Mouse (Mus musculus) intestine, embryonic 16.5 days (tissue): ENCODE results near the gene Hyal3. TPM values are rescaled to one million over a fixed set of nuclear protein-coding genes. Genes with fewer than 3 reads are reported as not detected.

Source experiments
- ATAC-seq: fragments of 200-750 bp; cut with Nextera tagmentation; 2 replicates; pipeline ENCODE4 v1.8.0; 2017; ENCODE audit warnings: moderate TSS enrichment, moderate library complexity
- H3K27ac ChIP-seq: fragments of 300-500 bp; sonication (generic); 2 replicates; pipeline ENCODE4 v1.5.1; 2014; ENCODE audit warnings: mild to moderate bottlenecking, low read length
- H3K27me3 ChIP-seq: fragments of 300-500 bp; sonication (generic); replicated peaks from 2 replicates; pipeline ENCODE4 v1.6.1; 2014; ENCODE audit warnings: low read length, control low read depth, mixed read lengths; ENCODE audit not compliant: control insufficient read depth, insufficient read depth
- H3K36me3 ChIP-seq: fragments of 300-500 bp; sonication (generic); 2 replicates; pipeline ENCODE4 v1.6.1; 2014; ENCODE audit warnings: low read length, control low read depth; ENCODE audit not compliant: control insufficient read depth, insufficient read depth
- H3K4me1 ChIP-seq: fragments of 300-500 bp; sonication (generic); 2 replicates; pipeline ENCODE4 v1.6.1; 2014; ENCODE audit warnings: low read length, control low read depth, mixed read lengths; ENCODE audit not compliant: control insufficient read depth, insufficient read depth
- H3K4me2 ChIP-seq: fragments of 300-500 bp; sonication (generic); 2 replicates; pipeline ENCODE4 v1.6.1; 2014; ENCODE audit warnings: low read depth, low read length, control low read depth
- H3K4me3 ChIP-seq: fragments of 300-500 bp; sonication (generic); 2 replicates; pipeline ENCODE4 v1.5.1; 2014; ENCODE audit warnings: mild to moderate bottlenecking, low read length
- H3K9ac ChIP-seq: fragments of 300-500 bp; sonication (generic); 2 replicates; pipeline ENCODE4 v1.6.1; 2014; ENCODE audit warnings: low read depth, low read length
- H3K9me3 ChIP-seq: fragments of 300-500 bp; sonication (generic); 2 replicates; pipeline ENCODE4 v1.6.1; 2016; ENCODE audit warnings: low read length, control low read depth; ENCODE audit not compliant: control insufficient read depth
- WGBS: fragments of 180-500 bp; shearing (Covaris S2); extraction: QIAGEN DNeasy Blood & Tissue Kit; methylation state at CpG from one replicate; pipeline ENCODE4 v1.1.7; 2014; 5-methylcytosine and 5-hydroxymethylcytosine counted together
- polyA plus RNA-seq: library from polyadenylated mRNA; unstranded; fragments of >200 nt; fragmentation: Nextera tagmentation; extraction: Ambion mirVana; gene quantifications from 2 replicates; pipeline ENCODE4 v1.2.1, GENCODE M21; 2015

The Hyal3 gene
- polyA plus RNA-seq: 0.66 and 0.68 TPM in 2 replicates

DNA sequence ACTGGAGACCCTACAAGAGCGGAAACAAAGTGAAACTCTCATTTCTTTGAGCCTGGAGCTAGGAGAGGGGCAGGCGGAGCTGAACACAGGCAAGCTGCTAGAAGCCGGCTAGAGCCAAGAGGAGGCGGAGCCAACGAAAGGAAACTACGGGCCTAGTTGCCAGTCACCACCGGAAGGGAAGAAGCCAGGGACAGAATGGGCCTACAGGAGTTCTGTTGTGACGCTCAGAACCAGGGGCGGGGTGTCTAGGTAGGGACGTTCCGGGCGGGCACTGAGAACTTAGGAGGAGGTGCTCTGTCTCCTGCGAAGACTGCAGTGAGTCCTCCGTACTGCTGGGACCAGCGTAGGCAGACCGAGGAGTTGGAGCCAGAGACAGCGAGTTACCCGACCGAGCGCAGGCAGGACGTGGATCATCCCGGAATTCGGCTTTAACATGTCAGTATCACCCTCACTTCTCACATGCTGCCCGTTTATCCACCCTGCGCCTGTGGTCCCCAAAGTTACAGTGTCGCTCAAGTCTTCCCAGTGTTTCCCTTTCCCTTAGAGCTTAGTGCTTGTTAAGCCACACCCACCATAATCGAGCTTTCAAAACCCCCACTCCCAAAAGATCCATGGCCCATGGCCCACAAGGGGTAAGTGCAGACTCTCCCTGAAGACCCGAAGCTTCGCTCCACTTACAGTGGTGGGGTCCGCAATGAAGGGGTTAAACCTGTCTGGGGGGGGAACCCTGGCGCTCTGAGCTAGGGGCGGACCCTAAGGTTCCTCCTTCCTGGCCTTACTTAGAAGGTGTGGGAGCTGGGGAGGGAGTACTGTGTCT lies at the start of gene Hyal3:
Gene Hyal3 (plus strand): TSS at position 318 of the 817 bp plus-strand sequence.
- no peaks in the 10 kb centered on the region for H3K9me3 ChIP-seq
- ATAC-seq: peak; percentile 71
- no peaks in the 10 kb centered on the region; the same call in 1 of the 2 replicates for H3K36me3 ChIP-seq
- no peaks in the 10 kb centered on the region for H3K27me3 ChIP-seq
- H3K9ac ChIP-seq: peak within 1 kb of the TSS; percentile 86
- peak within 1 kb of the TSS; percentile 86 for H3K4me2 ChIP-seq
- peaks cover 33% of the 10 kb centered on the region for H3K4me1 ChIP-seq
- under 1% methylated on average over 32 of the region's 32 CpGs for WGBS
- H3K27ac ChIP-seq: peak within 1 kb of the TSS; percentile 95
- H3K4me3 ChIP-seq: peak within 1 kb of the TSS; percentile 67

DNA sequence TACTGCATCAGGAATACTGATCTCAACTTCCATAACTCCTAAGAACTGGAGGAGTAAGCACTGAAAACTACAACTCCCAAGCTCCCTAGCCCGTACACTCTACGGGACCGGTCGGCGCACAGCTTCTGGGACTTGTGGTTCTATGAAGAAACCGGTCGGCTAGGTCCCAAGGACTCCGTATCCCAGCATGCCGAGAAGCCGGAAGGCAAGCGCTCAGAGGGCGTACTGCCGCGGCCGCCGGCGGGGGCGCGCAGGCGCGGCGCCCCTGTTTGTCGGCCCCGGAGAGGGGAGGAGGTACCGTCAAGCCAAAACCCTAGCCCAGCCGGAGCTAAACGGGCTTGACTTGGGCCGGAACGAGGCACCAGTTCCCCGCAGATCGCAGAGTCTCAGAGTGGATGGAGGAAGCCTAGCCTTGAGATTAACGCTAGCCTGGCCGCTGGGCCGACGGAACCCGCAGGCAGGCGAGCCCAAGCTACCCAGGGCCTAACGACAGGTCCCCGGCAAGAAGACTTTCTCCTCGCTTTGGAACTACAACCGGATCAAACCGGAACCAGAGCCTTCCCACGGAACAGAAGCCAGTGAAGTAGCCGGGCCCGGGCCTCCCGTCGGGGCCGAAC lies 46.7 kb upstream of the Hyal3 start, which contains the start of gene Tmem115:
Gene Tmem115 (plus strand): TSS at position 155 of the 617 bp plus-strand sequence.
- H3K4me1 ChIP-seq: peaks cover 21% of the 10 kb centered on the region
- H3K4me3 ChIP-seq: peak within 1 kb of the TSS; percentile 82
- H3K27me3 ChIP-seq: no peaks in the 10 kb centered on the region
- H3K4me2 ChIP-seq: peak within 1 kb of the TSS; percentile 80
- no peaks in the 10 kb centered on the region for H3K9me3 ChIP-seq
- WGBS: under 1% methylated on average over 48 of the region's 48 CpGs
- H3K36me3 ChIP-seq: peaks cover 9% of the 10 kb centered on the region; the same call in 1 of the 2 replicates
- peak within 1 kb of the TSS; percentile 83 for H3K27ac ChIP-seq
- peak; percentile 98 for ATAC-seq
- peak within 1 kb of the TSS; percentile 92 for H3K9ac ChIP-seq

DNA sequence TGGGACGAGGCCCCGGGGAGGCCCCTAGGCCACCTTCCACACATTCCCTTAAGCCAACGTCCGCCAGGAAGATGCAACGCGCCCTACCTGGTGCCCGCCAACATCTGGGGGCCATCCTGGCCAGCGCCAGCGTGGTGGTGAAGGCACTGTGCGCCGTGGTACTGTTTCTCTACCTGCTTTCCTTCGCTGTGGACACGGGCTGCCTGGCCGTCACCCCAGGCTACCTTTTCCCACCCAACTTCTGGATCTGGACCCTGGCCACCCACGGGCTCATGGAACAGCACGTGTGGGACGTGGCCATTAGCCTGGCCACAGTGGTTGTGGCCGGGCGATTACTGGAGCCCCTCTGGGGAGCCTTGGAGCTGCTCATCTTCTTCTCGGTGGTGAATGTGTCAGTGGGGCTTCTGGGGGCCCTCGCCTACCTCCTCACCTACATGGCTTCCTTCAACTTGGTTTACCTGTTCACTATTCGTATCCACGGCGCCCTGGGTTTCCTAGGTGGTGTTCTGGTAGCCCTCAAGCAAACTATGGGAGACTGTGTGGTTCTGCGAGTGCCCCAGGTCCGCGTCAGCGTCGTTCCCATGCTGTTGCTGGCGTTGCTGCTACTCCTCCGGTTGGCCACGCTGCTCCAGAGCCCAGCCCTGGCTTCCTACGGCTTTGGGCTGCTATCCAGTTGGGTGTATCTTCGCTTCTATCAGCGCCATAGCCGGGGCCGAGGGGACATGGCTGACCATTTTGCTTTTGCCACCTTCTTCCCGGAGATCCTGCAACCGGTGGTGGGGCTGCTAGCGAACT lies 46.0 kb upstream of the Hyal3 start:
- peak overlapping the region; percentile 80 for H3K4me2 ChIP-seq
- under 1% methylated on average over 40 of the region's 40 CpGs for WGBS
- no peaks in the 10 kb centered on the region for H3K9me3 ChIP-seq
- peaks cover 14% of the 10 kb centered on the region for H3K36me3 ChIP-seq
- no peaks in the 10 kb centered on the region for H3K27me3 ChIP-seq
- peaks cover 21% of the 10 kb centered on the region for H3K4me1 ChIP-seq
- peak overlapping the region; percentile 92 for H3K9ac ChIP-seq
- no peak; the same call in 1 of the 2 replicates for ATAC-seq
- peak overlapping the region; percentile 83 for H3K27ac ChIP-seq
- peak overlapping the region; percentile 82 for H3K4me3 ChIP-seq

DNA sequence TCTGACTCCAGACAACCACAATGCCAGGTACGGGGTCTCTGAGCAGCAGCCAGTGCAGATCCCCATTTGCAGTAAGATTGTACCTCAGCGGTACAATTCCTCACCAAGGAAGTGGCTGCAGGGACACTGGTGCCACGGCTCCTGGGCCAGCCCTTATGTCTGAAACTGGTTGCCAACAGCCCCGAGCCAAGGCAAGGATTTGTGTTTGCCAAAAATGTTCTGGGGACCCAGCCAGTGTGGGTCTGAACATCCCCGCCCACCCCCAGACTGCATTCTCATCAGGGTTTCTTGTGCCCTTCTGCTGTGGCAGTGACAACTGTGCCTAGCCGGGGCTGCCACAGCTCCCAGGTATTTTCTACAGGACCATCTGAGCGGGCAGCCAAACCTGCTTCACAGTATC lies 42.4 kb upstream of the Hyal3 start:
- peaks cover 18% of the 10 kb centered on the region for H3K36me3 ChIP-seq
- no peaks in the 10 kb centered on the region for H3K9me3 ChIP-seq
- no peak overlapping the region for H3K4me2 ChIP-seq
- H3K4me3 ChIP-seq: no peak overlapping the region
- H3K27me3 ChIP-seq: no peaks in the 10 kb centered on the region
- no peak for ATAC-seq
- H3K27ac ChIP-seq: no peak overlapping the region
- no peak overlapping the region for H3K9ac ChIP-seq
- peaks cover 39% of the 10 kb centered on the region for H3K4me1 ChIP-seq
- 95% methylated on average over 7 of the region's 7 CpGs for WGBS

DNA sequence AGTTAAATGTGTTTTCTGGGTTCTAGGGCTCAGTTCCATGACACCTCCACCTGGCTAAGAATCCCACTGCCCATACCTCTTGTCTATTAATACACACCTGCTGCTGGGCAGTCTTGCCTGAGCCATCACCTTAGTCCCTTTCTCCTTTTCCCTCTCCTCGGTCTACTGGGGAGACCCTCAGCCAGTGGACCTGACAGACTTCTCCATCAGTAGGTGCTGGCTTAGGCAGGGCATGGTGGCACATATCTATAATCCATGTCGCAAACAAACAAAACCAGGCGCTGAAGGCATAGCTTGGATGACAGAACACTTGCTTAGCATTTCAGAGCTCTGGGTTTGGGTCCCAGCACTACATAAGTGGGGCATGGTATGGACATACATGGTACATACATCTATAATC lies 41.9 kb upstream of the Hyal3 start:
- H3K9me3 ChIP-seq: no peaks in the 10 kb centered on the region
- no peak overlapping the region for H3K4me2 ChIP-seq
- WGBS: 83% methylated on average over 3 of the region's 3 CpGs
- H3K4me3 ChIP-seq: no peak overlapping the region
- peaks cover 39% of the 10 kb centered on the region for H3K4me1 ChIP-seq
- H3K9ac ChIP-seq: no peak overlapping the region
- H3K27ac ChIP-seq: no peak overlapping the region
- peaks cover 18% of the 10 kb centered on the region for H3K36me3 ChIP-seq
- ATAC-seq: no peak
- H3K27me3 ChIP-seq: no peaks in the 10 kb centered on the region

DNA sequence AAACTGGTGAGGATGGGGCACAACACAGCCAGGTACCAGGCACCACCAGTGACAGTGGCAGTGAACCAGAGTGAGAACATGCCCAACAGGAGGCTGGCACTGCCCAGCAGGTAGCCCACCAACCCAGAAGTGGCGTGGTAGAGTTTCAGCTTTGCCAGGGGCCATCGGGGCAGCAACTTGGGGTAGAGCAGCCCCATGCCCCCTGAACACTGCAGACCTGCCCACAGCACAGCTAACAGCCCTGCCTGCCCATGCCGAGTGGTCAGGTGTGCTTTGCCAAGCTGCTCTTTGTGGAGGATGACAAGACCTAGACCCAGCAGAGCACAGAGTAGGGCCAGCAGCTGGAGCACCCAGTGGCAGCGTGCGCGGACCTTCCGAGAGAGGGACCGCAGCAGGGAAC lies 40.7 kb upstream of the Hyal3 start:
- WGBS: 96% methylated on average over 8 of the region's 8 CpGs
- no peak overlapping the region for H3K4me3 ChIP-seq

DNA sequence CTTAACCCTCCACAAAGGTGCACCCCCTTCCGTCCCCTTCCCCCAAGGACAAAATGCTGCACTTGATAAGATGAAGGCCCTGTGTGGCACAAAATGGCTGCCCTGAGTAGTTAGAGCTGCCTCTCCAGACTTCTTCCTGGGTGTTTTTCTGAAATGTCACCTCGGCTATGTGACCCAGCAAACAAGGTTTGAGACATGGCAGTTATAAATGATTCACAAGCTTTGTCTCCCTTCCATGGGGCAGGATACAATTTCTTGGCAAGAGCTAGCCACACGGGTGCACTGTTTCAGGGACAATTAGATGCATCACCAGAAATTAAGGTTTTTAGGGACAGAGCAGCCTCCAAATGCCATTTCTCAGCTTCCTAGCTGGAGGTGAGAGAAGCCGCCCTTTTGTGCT lies 40.2 kb upstream of the Hyal3 start:
- Histone ChIP-seq H3K4me2 (no peak overlapping the region), H3K4me1 (peaks cover 36% of the 10 kb centered on the region), H3K27ac (no peak overlapping the region), H3K4me3 (no peak overlapping the region), H3K9ac (no peak overlapping the region; the same call in 1 of the 2 replicates), H3K27me3 (no peaks in the 10 kb centered on the region), H3K9me3 (no peaks in the 10 kb centered on the region), H3K36me3 (peaks cover 21% of the 10 kb centered on the region)
- 76% methylated on average over 4 of the region's 4 CpGs for WGBS
- ATAC-seq: no peak

More for the DNA sequence above, 40.7 kb upstream of the Hyal3 start:
- Histone ChIP-seq H3K27ac (no peak overlapping the region), H3K9ac (no peak overlapping the region), H3K27me3 (no peaks in the 10 kb centered on the region), H3K9me3 (no peaks in the 10 kb centered on the region), H3K4me2 (no peak overlapping the region), H3K4me1 (peaks cover 39% of the 10 kb centered on the region), H3K36me3 (peaks cover 20% of the 10 kb centered on the region)
- no peak for ATAC-seq

DNA sequence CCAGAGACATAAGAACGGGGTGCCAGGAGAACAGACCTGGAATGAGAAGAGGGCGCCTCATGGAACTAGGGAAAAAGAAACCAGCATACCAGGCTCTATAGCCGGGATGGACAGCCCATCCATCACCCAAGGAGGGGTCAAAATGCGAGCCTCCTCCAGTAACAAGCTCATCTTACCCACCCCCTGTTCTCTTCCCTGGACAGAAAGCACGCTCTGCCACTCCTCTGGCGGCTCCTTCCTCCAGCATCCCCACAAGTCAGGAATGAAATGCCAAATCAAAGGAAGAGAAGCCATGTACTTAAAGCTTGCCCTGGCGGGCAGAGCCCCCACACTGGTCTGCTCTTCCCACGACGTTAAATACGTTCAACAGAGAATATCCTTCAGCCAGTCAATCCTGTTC lies 39.6 kb upstream of the Hyal3 start:
- Histone ChIP-seq H3K27me3 (no peaks in the 10 kb centered on the region), H3K9ac (peak overlapping the region; percentile 60), H3K9me3 (no peaks in the 10 kb centered on the region), H3K4me1 (peaks cover 30% of the 10 kb centered on the region), H3K4me3 (peak overlapping the region; percentile 70), H3K4me2 (peak overlapping the region; percentile 70), H3K36me3 (peaks cover 21% of the 10 kb centered on the region), H3K27ac (no peak overlapping the region; the same call in 1 of the 2 replicates)
- 26% methylated on average over 10 of the region's 10 CpGs for WGBS
- ATAC-seq: no peak
